Mouse (Mus musculus) mouse trophoblast stem cell (cell line): ENCODE measurements at regions not wholly inside any gene's neighbourhood (a gene's known extent, or its start where the extent isn't known, plus 50 kb on each side); places are given as distances from the start of the nearest gene placed in this dataset.

Source experiments
- in situ Hi-C, 2 experiments: fragments of 300-500 bp; cut with MseI, MboI; formaldehyde crosslinking; loops; 2 replicates in 1 of 2; 3 replicates in 1 of 2; pipeline ENCODE4 v1.15.1; 2025

DNA sequence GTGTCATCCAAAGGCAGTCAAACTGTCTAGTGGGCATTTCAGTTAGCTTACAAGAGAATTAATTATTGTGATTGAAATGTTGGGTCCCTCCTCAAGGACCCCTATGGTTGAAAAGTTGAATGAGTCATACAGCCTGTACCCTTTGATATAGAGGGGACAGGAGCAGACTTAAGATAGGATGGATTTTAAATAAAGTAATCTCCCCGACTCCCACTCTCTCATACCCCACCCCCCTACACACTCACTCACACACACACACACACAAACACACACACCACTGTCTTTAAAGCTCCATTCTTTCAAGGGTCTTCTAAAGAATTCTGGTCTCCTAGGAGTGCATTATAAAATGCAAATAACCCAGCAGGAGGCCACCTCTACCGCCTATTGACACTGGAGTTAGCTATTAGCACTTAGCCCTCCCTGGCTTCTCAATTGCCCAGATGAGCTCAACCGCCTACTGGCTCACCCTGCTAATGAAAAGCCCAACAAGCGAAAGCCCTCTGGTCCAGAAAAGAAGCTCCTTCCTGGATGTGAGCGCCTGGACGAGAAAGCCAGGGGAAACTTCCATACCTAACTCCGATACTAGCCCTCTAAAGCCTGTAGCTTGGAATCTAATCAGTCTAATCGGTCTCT, 236.3 kb upstream of the Rgma start:
- in situ Hi-C loops = no loop called here

DNA sequence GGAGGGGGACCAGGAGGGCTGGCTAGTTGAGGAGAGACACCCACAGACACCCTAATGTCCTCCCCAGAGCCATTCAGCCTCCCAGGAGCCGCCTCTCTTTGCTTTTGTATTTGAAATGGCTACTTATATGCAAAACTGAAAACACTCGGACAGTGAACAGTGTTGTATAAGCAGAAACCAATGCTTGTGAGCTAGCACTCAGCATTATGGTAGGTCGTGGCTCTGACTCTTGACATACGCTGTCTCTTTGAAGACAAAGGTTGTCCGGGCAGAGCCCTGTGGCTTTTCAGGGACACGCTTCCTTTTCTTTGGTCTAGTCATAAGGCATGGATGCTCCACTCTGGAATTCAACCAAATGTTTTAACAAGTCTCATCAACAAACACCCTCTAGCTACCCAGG, 235.4 kb upstream of the Rgma start:
- in situ Hi-C loops = loop anchor here in 1 of 2 experiments (10.0 kb wide), 1 partner anchor 225 kb away; no protein-coding TSS in a partner anchor

GRCm38 (mm10) chr7:73141167-73141566, 234.1 kb upstream of the Rgma start:
- in situ Hi-C loops = loop anchor here in 1 of 2 experiments (10.0 kb wide), 1 partner anchor 224 kb away; no protein-coding TSS in a partner anchor

GRCm38 (mm10) chr7:73143902-73144301, 231.4 kb upstream of the Rgma start:
- in situ Hi-C loops = loop anchor here in 1 of 2 experiments (10.0 kb wide), 1 partner anchor 221 kb away; no protein-coding TSS in a partner anchor

GRCm38 (mm10) chr7:73144846-73145245, 230.5 kb upstream of the Rgma start:
- in situ Hi-C loops = loop anchor here in 1 of 2 experiments (10.0 kb wide), 1 partner anchor 220 kb away; no protein-coding TSS in a partner anchor

DNA sequence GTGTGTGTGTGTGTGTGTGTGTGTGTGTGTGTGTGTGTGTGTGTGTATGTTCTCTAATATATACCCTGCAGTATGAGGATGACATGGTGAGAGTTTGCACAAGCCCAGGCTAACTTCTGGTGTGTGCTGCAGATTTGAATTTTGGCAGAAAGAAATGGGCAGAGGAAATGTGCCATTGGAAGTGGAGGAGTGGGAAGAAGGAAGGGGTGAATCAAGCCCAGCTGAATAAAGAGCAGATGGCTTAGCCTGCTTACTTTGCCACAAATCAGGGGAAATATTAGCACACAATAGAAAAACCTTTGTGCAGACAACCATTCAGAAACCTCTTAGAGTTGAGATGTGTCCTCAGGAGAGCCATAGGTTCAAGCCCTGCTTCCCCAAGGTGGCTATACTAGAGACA, 228.1 kb upstream of the Rgma start:
- in situ Hi-C loops = loop anchor here in 1 of 2 experiments (10.0 kb wide), 1 partner anchor 218 kb away; no protein-coding TSS in a partner anchor

DNA sequence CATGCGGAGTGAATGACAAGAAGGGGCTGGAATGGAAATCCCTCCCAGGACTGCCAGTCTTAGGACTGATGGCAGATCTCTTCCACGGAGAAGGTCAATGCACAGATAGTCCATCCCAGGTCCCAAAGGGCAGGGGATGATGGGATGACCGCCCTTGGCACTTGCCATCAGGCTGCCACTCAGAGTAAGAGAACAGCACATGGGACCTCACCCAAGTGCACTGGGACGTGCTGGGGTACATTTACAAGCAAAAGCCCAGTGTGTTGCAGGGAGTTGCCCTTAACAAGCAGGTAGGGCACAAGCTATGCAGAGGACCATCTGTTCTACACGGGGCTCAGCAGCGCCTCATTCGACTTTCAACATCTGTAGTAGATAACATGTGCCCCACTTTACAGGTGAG, 224.9 kb upstream of the Rgma start:
- in situ Hi-C loops = no loop called here

DNA sequence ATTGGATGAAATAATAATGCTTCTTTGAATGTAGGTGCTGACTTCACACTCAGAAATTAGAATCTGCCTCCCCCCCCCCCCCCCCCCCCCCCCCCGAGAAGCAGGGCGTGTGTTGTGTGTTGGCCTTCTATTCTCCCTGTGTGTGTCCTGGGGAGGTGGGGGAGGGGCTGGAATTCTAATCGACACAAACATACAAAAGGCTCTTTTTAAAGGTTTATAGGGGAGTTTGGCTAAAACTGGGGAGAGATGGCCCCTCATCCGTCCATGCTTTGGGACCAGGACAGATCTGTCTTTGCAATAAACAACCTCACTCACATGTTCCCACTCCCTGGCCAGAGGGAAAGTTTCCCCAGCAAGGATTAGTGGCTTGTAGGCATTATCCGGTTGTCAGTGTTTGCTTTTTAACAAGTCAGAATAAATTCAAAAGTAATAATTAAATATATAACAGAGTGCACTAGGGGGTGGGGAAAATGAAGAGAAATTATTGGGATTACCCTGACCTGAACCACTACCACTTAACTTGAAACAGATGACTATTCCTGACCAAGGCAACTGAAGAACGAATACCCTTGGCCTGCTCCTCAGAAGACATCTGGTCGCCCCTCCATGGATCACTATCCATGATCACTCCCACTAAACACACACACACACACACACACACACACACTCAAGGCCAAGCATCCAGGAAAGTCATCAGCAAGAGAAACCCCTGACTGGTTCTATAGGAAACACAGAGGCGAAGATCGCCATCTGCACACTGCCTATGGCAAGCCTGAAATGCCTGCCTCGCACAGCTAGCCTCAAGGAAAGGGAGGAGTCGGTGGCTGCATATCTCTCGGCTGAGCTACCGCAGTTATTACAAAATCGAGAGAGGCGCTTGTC, 223.5 kb upstream of the Rgma start:
- in situ Hi-C loops = no loop called here

GRCm38 (mm10) chr7:73153668-73154067, 221.6 kb upstream of the Rgma start:
- in situ Hi-C loops = no loop called here

- in situ Hi-C loops = no loop called here
Measured at GRCm38 (mm10) chr7:73158833-73159232, 216.5 kb upstream of the Rgma start.

GRCm38 (mm10) chr7:73160968-73161367, 214.3 kb upstream of the Rgma start:
- in situ Hi-C loops = no loop called here

- in situ Hi-C loops = no loop called here
Measured at GRCm38 (mm10) chr7:73163687-73164086, 211.6 kb upstream of the Rgma start.

- in situ Hi-C loops = no loop called here
Measured at GRCm38 (mm10) chr7:73165521-73165920, 209.8 kb upstream of the Rgma start.

GRCm38 (mm10) chr7:73169416-73169815, 205.9 kb upstream of the Rgma start:
- in situ Hi-C loops = no loop called here

GRCm38 (mm10) chr7:73172615-73173014, 202.7 kb upstream of the Rgma start:
- in situ Hi-C loops = no loop called here

DNA sequence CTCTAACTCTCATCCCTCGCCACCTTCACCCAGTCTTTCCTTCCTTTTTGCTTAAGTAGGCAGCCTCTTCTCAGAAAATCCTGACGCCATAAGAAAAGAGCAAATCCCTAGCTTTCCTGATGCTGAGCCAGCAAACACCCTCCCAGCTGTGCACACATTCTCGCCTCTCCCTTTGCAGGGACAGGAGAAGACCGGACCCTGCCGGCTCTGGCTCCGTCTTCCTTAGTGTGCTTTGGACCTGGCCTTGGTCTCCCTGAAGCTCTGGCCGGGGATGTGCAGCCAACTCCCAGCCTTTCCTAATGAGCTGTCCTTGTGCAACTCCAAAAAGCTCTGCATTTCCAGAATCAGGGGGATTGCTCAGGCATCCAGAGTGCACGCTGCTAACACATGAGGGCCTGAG, 191.5 kb upstream of the Rgma start:
- in situ Hi-C loops = no loop called here

GRCm38 (mm10) chr7:73184208-73185070, 190.9 kb upstream of the Rgma start:
- in situ Hi-C loops = no loop called here

- in situ Hi-C loops = no loop called here
Measured at GRCm38 (mm10) chr7:73185071-73185531, 190.2 kb upstream of the Rgma start.

- in situ Hi-C loops = no loop called here
Measured at GRCm38 (mm10) chr7:73185591-73185990, 189.7 kb upstream of the Rgma start.

GRCm38 (mm10) chr7:73186501-73186900, 188.8 kb upstream of the Rgma start:
- in situ Hi-C loops = no loop called here
